Mouse (Mus musculus) ovary, adult 18-20 months (tissue): ENCODE results near the gene Bves.

Experiments
- DNase-seq: peaks from one replicate; pipeline ENCODE4 v3.0.0; 2022; ENCODE audit warnings: low spot score, mixed read lengths

The Bves gene

GRCm38 (mm10) chr10:45356091-45356490, 20.5 kb downstream of the Bves start:
- DNase-seq = no peak

- peak; percentile 7 for DNase-seq
These were observed 27.8 kb downstream of the Bves start for GRCm38 (mm10) chr10:45363396-45363795.

GRCm38 (mm10) chr10:45366987-45367705, 31.6 kb downstream of the Bves start:
- DNase-seq = no peak

GRCm38 (mm10) chr10:45369639-45370038, 34.1 kb downstream of the Bves start:
- DNase-seq = no peak

GRCm38 (mm10) chr10:45370545-45370944, 35.0 kb downstream of the Bves start:
- no peak for DNase-seq

GRCm38 (mm10) chr10:45372994-45373692, 37.6 kb downstream of the Bves start:
- DNase-seq = peak; percentile 14

GRCm38 (mm10) chr10:45378269-45378668, 42.7 kb downstream of the Bves start:
- no peak for DNase-seq

GRCm38 (mm10) chr10:45381937-45382636, 46.5 kb downstream of the Bves start:
- DNase-seq = no peak

GRCm38 (mm10) chr10:45382637-45382958, 47.0 kb downstream of the Bves start:
- no peak for DNase-seq

GRCm38 (mm10) chr10:45398211-45398610, 62.6 kb downstream of the Bves start:
- no peak for DNase-seq

GRCm38 (mm10) chr10:45399702-45400243, 64.2 kb downstream of the Bves start:
- DNase-seq = no peak

GRCm38 (mm10) chr10:45410624-45411341, 75.2 kb downstream of the Bves start:
- no peak for DNase-seq

- DNase-seq = no peak
These were observed 76.2 kb downstream of the Bves start for GRCm38 (mm10) chr10:45411741-45412140.

GRCm38 (mm10) chr10:45412144-45412543, 76.6 kb downstream of the Bves start:
- DNase-seq = no peak
